Mouse (Mus musculus): Measurements from ENCODE around the gene Hoxd12.

Hoxd12 gene

GRCm38 (mm10) chr2:74696442-74697335, 21.9 kb downstream of the Hoxd12 start:
- no peak for DNase-seq

DNA sequence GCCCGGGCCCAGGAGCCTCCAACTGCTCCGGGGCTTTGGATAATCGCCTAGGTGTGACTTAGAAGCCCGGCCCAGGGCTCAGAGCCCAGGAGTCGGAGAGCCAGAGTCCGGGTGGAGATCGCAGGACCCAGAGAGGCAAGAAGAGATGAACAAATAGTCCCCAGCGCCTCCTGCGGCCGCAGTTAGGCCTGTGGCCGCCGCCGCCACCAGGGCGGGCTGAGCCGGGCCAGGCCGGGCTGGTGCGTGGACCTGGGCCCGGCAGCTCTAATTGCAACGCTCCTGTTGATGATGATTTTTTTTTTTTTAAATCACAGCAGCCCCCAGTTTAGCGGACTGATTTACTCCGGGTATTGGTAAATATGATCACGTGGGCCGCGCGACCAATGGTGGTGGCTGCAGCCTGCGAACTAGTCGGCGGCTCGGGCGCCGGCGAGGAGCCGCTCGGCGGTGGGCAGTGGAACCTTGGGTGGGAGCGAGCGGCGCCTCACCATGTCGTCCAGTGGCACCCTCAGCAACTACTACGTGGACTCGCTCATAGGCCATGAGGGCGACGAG, 22.8 kb downstream of the Hoxd12 start, which contains the start of gene Hoxd9:
Hoxd9 (plus strand) TSS at position 161 of the 555 bp plus-strand sequence.
- DNase-seq: no peak

DNA sequence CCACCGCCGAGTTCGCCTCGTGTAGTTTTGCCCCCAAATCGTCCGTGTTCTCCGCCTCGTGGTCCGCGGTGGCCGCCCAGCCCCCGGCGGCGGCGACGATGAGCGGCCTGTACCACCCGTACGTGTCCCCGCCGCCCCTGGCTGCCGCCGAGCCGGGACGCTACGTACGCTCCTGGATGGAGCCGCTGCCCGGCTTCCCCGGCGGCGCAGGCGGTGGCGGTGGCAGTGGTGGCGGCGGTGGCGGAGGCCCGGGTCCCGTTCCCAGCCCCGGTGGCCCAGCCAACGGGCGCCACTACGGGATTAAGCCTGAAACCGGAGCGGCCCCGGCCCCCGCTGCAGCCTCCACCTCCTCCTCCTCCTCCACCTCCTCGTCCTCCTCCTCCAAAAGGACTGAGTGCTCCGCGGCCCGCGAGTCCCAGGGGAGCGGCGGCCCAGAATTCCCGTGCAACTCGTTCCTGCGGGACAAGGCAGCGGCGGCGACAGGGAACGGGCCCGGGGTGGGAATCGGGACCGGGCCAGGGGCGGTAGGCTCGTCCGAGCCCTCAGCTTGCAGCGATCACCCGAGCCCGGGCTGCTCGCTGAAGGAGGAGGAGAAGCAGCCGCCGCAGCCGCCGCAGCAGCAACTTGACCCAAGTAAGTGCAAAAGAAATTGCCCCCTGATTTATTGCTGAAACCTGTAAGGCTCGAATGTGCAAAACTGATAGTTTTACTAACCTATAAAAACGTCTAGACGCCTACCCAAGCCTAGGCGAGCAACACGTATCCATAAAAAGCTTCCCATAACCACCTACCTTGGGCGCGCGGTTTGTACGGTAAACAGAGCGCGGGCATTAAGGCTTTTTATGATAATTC, 23.6 kb downstream of the Hoxd12 start:
- DNase-seq: no peak

- no peak for DNase-seq
These were observed 24.2 kb downstream of the Hoxd12 start for GRCm38 (mm10) chr2:74699053-74699430.

- no peak for DNase-seq
These were observed 25.1 kb downstream of the Hoxd12 start for GRCm38 (mm10) chr2:74699664-74700545.

DNA sequence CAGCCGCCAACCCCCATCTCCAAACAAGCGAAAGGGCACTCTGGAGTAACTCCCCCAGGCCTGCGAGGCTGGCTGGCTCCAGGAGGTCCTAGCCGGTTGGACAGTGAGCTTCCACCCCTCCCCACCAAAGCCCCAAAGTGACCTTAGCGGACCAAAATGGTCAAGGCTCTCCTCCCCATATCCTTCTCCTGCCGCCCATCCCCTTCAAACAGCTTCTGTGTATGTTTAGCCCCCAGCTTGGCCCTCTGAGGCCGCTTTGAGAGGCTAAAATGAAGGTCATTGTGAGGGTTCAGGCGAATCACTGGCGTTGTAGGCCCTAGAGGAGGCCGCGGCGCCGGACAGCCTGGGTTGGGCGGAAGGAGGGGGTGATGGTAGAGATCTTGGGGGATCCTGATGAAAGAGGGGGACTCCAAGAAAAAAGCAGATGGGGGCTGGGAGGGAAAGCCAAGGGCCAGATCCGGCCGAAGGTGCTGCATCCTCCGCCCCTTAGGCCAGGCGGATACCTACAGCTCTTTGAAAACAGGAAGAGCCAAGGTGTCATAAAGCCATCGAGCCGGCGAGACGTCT, 25.8 kb downstream of the Hoxd12 start:
- no peak for DNase-seq

DNA sequence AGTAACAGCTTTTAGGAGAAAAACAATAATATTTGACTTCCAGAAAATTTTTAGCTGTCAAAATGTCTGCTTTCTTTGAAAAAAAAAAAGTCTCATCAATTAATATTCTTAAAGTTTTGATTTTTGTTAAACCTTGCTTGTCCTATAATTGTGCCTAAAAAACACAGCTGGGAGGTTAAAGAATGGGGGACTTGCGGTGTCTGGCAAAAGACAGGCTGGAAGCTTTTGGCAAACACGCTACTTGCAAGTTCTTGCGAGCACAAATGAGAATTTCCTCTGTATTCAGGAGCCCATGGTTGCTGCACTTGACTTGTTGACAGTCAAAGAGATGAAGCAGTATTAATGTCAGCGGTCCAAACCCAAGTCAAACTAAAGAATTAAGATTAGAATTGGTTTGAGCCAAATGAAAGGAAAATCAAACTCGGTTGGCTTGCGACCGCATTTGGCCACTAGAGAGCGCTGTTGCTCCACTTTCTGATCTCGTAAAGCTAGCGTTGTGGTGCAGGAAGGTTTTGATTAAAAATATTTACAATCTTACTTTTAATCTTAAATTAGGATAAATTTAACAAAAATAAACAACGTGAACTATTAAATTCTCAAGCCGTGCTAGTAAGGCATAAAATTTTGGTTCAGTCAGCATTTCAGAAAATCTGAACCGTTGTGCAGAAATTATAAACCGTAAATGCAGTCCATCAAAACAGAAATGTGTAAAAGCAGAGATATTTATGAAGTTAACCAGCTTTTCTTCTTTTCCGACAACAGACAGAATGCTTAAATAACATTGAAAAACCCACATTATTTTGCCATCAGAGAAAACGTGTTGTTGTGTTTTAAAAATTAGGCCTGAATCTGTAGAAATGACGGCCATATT, 27.4 kb downstream of the Hoxd12 start:
- DNase-seq: no peak

DNA sequence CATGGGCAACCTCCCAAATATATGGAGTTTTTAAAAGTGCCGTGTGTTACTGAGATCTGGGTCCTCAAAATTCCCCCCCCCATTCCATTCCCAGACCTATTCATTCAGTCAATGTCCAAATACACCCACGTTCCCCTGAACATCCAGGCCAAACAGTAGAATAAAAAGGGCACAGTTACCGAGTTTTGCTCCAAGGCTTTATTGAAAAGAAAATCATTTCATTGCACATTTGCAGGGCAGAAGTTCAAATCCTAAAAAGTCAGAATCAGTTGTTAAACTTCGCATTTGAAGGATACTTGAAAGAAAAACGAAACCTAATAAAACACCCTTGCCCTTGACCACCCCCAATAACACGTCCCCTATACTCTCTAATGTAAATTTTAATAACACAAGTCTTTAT, 28.0 kb downstream of the Hoxd12 start:
- no peak for DNase-seq

GRCm38 (mm10) chr2:74703317-74703716, 28.5 kb downstream of the Hoxd12 start:
- DNase-seq: no peak

- DNase-seq: no peak
These were observed 29.0 kb downstream of the Hoxd12 start for GRCm38 (mm10) chr2:74703720-74704392.

DNA sequence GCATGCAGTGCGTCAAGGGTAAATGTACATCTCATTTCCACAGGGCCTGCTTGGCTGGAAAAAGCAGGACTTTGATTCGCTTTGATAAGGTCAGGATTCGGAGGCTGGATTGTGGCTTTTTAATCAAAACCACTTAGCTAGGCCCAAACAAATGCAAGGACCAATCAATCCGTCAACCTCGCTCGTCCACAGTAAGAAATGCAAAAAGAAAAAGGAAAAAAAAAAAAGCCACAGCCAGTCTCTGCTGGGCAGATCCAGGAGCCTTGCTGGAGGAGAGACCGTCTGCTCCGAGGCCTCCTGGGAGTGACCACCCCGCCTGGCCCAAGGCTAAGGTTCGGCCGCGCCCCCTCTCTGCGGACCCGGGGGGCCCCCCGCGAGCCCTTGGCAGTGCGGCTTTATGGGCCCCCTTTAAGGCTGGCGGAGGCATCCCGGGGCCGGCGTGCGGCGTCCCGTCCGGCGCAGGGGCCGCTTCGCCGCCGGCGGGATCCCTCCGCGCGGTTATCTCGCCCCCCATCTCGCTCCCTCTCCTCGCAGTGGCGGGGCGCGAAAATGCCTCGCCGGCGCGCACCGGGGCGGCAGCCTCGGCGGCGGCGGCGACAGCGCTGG, 29.7 kb downstream of the Hoxd12 start, which contains the start of gene Hoxd8:
Hoxd8 (plus strand) TSS at position 223 of the 606 bp plus-strand sequence.
- no peak for DNase-seq

GRCm38 (mm10) chr2:74704999-74705466, 30.2 kb downstream of the Hoxd12 start:
- DNase-seq: no peak

- DNase-seq: no peak
These were observed 30.8 kb downstream of the Hoxd12 start for GRCm38 (mm10) chr2:74705467-74706089.

- no peak for DNase-seq
These were observed 31.7 kb downstream of the Hoxd12 start for GRCm38 (mm10) chr2:74706393-74706960.

DNA sequence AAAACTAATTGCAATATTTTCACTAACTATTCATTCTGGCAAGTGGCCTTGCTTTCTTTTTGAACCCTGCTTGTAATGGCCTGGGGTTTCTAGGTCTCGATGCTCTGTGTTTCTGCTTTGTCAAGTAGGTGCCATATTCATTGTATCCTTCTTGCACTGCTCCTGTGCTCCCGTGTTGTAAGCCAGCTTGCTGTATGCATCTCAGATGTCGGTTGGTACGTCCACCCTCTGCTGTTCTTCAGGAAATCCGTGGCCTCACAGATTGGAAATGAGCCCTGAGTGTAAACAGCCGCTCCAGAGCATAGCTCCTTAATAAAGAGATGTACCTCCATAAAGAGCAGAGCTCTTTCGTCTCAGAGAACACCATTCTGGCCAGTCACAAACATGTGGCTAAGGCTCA, 32.8 kb downstream of the Hoxd12 start:
- no peak for DNase-seq

GRCm38 (mm10) chr2:74708676-74709075, 33.9 kb downstream of the Hoxd12 start:
- DNase-seq: no peak

DNA sequence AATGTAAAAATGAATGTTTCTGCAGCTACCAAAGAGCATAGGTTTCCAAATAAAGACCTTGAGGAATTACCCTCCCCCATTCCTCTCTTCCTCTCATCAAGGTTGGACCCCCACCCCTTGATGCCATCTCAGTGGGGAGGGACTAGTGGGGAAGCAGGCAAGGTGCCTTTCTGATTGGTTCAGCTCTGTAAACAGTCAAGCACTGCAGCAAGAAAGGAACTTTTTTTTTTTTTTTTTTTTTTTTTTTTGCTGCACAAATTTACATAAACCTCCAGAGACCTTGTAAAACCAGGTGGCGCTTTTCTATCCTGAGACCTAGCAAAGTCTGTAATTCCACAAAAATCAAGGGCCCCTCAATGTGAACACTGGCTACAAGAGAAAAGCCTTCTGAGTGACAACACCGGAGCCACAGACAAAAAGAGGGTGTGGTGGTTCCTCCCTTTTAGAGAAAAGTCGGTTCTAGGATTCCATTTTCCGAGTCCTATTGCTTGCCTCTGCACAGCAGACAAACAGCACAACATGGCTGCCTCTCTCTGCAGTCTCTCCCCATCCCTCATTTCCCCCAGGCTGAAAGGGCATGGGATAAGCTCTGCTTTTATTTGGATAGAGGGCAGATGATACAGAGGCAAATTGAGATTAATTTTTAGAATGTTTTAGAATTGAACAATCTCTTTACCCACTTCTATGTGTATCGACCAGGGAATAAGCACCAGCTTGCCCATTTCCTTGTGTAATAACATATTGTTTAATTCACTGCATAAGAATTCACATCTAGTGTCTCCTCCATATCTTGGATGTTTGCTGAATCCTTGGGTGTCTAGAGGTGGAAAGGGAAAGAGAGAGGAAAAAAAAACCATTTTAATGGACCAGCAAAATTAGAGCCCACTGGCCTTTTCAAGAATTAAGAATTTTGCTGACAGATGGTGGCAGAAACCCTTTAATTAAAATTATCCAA, 34.9 kb downstream of the Hoxd12 start:
- no peak for DNase-seq

All from layer of hippocampus, adult 9-11 months (tissue).